Mouse (Mus musculus) 416B (cell line): ENCODE measurements around the gene Cox7a1.
"Not testable (repeated sequence)": the region's sequence is repeated elsewhere in the genome, so short reads cannot be mapped to it uniquely, and the experiment has no call there.

Experiments
- DNase-seq: peaks from one replicate; pipeline ENCODE4 v3.0.0; 2011; ENCODE audit warnings: low read depth

Gene Cox7a1

GRCm38 (mm10) chr7:30193013-30193412 is 9.1 kb downstream of the Cox7a1 start:
- DNase-seq = no peak

- peak; percentile 89 for DNase-seq
Observed at GRCm38 (mm10) chr7:30193581-30194100, 9.7 kb downstream of the Cox7a1 start.

- DNase-seq = peak; percentile 77
Observed at GRCm38 (mm10) chr7:30194101-30194831, 10.3 kb downstream of the Cox7a1 start.

GRCm38 (mm10) chr7:30194884-30195283 is 10.9 kb downstream of the Cox7a1 start:
- DNase-seq = peak; percentile 97

GRCm38 (mm10) chr7:30195461-30195860 is 11.5 kb downstream of the Cox7a1 start:
- no peak for DNase-seq

- peak; percentile 93 for DNase-seq
Observed at GRCm38 (mm10) chr7:30196171-30196570, 12.2 kb downstream of the Cox7a1 start.

GRCm38 (mm10) chr7:30197592-30198129 is 13.7 kb downstream of the Cox7a1 start:
- DNase-seq = peak; percentile 69

GRCm38 (mm10) chr7:30198481-30198971 is 14.6 kb downstream of the Cox7a1 start, which contains the start of gene Capns1:
Gene Capns1, minus strand, starts transcription at chr7:30198811.
- DNase-seq = peak; percentile 92

- no peak for DNase-seq
Observed at GRCm38 (mm10) chr7:30199498-30200139, 15.7 kb downstream of the Cox7a1 start.

- DNase-seq = no peak
Observed at GRCm38 (mm10) chr7:30200200-30200599, 16.3 kb downstream of the Cox7a1 start.

- DNase-seq = not testable (repeated sequence)
Observed at GRCm38 (mm10) chr7:30200661-30201060, 16.7 kb downstream of the Cox7a1 start.

- DNase-seq = no peak
Observed at GRCm38 (mm10) chr7:30202895-30203690, 19.1 kb downstream of the Cox7a1 start.

- DNase-seq = no peak
Observed at GRCm38 (mm10) chr7:30204380-30204779, 20.4 kb downstream of the Cox7a1 start.

GRCm38 (mm10) chr7:30205383-30205782 is 21.4 kb downstream of the Cox7a1 start:
- peak; percentile 88 for DNase-seq

GRCm38 (mm10) chr7:30206364-30206763 is 22.4 kb downstream of the Cox7a1 start:
- DNase-seq = not testable (repeated sequence)

GRCm38 (mm10) chr7:30211025-30211424 is 27.1 kb downstream of the Cox7a1 start:
- no peak for DNase-seq

GRCm38 (mm10) chr7:30213881-30214280 is 29.9 kb downstream of the Cox7a1 start:
- no peak for DNase-seq

GRCm38 (mm10) chr7:30215875-30216274 is 31.9 kb downstream of the Cox7a1 start:
- DNase-seq = no peak

GRCm38 (mm10) chr7:30216723-30217151 is 32.8 kb downstream of the Cox7a1 start:
- peak; percentile 91 for DNase-seq

GRCm38 (mm10) chr7:30217277-30217676 is 33.3 kb downstream of the Cox7a1 start:
- DNase-seq = no peak

GRCm38 (mm10) chr7:30219293-30220007 is 35.5 kb downstream of the Cox7a1 start:
- peak; percentile 43 for DNase-seq
